Mouse (Mus musculus) forebrain, embryonic 14.5 days (tissue): ENCODE measurements at regions not wholly inside any gene's neighbourhood (a gene's known extent, or its start where the extent isn't known, plus 50 kb on each side); places are given as distances from the start of the nearest gene placed in this dataset.
A peak's percentile ranks its signal among the peaks of the same experiment; 100 is the strongest.

Experiments
- ATAC-seq: fragments of 200-750 bp; cut with Nextera tagmentation; 2 replicates; pipeline ENCODE4 v1.8.0; 2017; ENCODE audit warnings: mild to moderate bottlenecking, moderate library complexity
- DNase-seq: peaks from one replicate; pipeline ENCODE4 v3.0.0-alpha.2; 2015; ENCODE audit warnings: low spot score
- H3K27ac ChIP-seq: fragments of 300-500 bp; sonication (generic); 2 replicates; pipeline ENCODE4 v1.5.1; 2014; ENCODE audit warnings: low read depth, mild to moderate bottlenecking, control low read depth, low read length, moderate library complexity
- H3K27me3 ChIP-seq: fragments of 300-500 bp; sonication (generic); replicated peaks from 2 replicates; pipeline ENCODE4 v1.6.1; 2014; ENCODE audit warnings: low read length, control low read depth, mixed read lengths; ENCODE audit not compliant: control insufficient read depth, insufficient read depth
- H3K36me3 ChIP-seq: fragments of 300-500 bp; sonication (generic); 2 replicates; pipeline ENCODE4 v1.6.1; 2014; ENCODE audit warnings: low read length, control low read depth; ENCODE audit not compliant: control insufficient read depth, insufficient read depth
- H3K4me1 ChIP-seq: fragments of 300-500 bp; sonication (generic); 2 replicates; pipeline ENCODE4 v1.6.1; 2014; ENCODE audit warnings: antibody characterized with exemption, low read length, control low read depth; ENCODE audit not compliant: control insufficient read depth, insufficient read depth
- H3K4me2 ChIP-seq: fragments of 300-500 bp; sonication (generic); 2 replicates; pipeline ENCODE4 v1.6.1; 2014; ENCODE audit warnings: mild to moderate bottlenecking, control low read depth, low read length
- H3K4me3 ChIP-seq: fragments of 300-500 bp; sonication (generic); 2 replicates; pipeline ENCODE4 v1.5.1; 2014; ENCODE audit warnings: low read depth, low read length, control low read depth
- H3K9ac ChIP-seq: fragments of 300-500 bp; sonication (generic); 2 replicates; pipeline ENCODE4 v1.6.1; 2014; ENCODE audit warnings: mild to moderate bottlenecking, low read length, control low read depth, moderate library complexity
- H3K9me3 ChIP-seq: fragments of 300-500 bp; sonication (generic); replicated peaks from 2 replicates; pipeline ENCODE4 v1.6.1; 2016; ENCODE audit warnings: low read length, control low read depth, mixed read lengths; ENCODE audit not compliant: control insufficient read depth
- WGBS: fragments of 180-500 bp; shearing (Covaris S2); extraction: QIAGEN DNeasy Blood & Tissue Kit; methylation state at CpG from one replicate; pipeline ENCODE4 v1.1.7; 2014; 5-methylcytosine and 5-hydroxymethylcytosine counted together

DNA sequence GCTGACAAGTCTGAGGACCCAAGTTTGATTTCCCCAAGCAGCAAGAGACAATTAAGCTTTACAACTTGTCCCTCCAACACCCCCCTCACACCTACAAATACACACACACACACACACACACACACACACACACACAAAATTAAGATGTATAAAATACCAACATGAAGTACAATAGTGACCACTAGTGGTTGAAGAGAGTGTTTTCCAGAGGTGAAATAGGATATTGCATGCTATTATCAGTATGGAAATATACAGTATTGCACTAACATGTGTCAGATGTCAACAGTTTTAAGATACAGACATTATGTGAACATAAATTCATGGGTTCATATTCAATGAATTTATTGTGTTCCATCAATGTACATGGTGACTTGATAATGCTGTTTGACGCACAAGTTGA, 685.7 kb upstream of the Cdh6 start:
- Histone ChIP-seq H3K4me3 (no peak overlapping the region), H3K9me3 (no peaks in the 10 kb centered on the region), H3K4me2 (no peak overlapping the region), H3K4me1 (no peaks in the 10 kb centered on the region), H3K36me3 (no peaks in the 10 kb centered on the region), H3K9ac (no peak overlapping the region), H3K27me3 (no peaks in the 10 kb centered on the region), H3K27ac (no peak overlapping the region)
- peak; percentile 44; the same call in 1 of the 2 replicates for ATAC-seq
- DNase-seq, result peak; percentile 57
- 93% methylated on average over 1 of the region's 1 CpGs for WGBS

DNA sequence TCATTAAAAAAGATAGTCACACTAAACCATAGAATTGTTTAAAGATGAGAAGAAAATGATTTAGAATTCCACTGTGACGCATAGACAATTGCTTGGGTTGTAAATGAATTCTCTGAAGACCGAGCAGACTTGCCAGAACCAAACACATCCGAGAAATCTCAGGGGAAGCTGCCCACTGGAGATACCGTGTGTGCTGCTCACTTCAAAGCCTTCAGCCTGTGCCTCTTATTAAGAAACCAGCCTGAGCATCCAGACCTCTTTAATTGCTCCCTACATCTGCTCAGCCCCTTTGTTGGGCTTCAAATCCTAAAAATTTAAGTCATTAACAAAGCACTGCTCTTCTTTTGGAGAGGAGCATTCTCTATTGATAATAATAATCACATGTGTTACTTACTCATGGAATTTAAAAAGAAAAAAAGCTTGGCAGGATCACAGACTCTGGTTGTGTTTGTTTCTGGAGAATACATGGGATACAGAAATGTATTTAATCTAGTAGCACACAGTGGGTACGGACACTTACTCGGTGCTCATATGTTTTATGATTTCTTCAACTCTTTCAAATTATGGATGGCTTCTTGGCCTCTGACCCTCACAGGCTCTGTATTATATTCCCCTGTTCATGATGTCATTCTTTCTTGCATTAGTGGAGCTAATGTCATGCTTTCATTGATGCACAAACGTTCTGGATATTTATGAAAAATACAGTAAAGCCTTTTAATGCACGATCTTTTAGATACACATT, 680.8 kb upstream of the Cdh6 start:
- peak; percentile 19 for DNase-seq
- ATAC-seq, result peak; percentile 32; the same call in 1 of the 2 replicates
- Histone ChIP-seq H3K4me3 (no peak overlapping the region), H3K36me3 (no peaks in the 10 kb centered on the region), H3K27ac (no peak overlapping the region), H3K4me1 (no peaks in the 10 kb centered on the region), H3K9me3 (no peaks in the 10 kb centered on the region), H3K27me3 (no peaks in the 10 kb centered on the region), H3K9ac (no peak overlapping the region), H3K4me2 (no peak overlapping the region)
- WGBS, result 54% methylated on average over 8 of the region's 8 CpGs
